Mouse (Mus musculus) small intestine, adult 2 months (tissue): ENCODE data around the gene Baz2b. TPM values are rescaled to one million over a fixed set of nuclear protein-coding genes. Genes with fewer than 3 reads are reported as not detected.

Experiments
- H3K27ac ChIP-seq: fragments of 200-500 bp; 2 replicates; pipeline ENCODE4 v1.5.1; 2012; ENCODE audit warnings: low read depth, low read length, control low read depth, inconsistent platforms; ENCODE audit not compliant: insufficient read depth
- H3K27me3 ChIP-seq: fragments of 200-500 bp; 2 replicates; pipeline ENCODE4 v1.6.1; 2012; ENCODE audit warnings: mild to moderate bottlenecking, moderate library complexity, low read length, inconsistent platforms; ENCODE audit not compliant: control insufficient read depth, insufficient read depth
- H3K36me3 ChIP-seq: fragments of 200-500 bp; 2 replicates; pipeline ENCODE4 v1.6.1; 2012; ENCODE audit warnings: mild to moderate bottlenecking, low read length, control low read depth, inconsistent platforms; ENCODE audit not compliant: control insufficient read depth, insufficient read depth
- H3K4me1 ChIP-seq: fragments of 200-500 bp; 2 replicates; pipeline ENCODE4 v1.6.1; 2012; ENCODE audit warnings: low read length, inconsistent platforms, mixed read lengths; ENCODE audit not compliant: control insufficient read depth, insufficient read depth, insufficient read length
- H3K4me3 ChIP-seq: fragments of 200-500 bp; 2 replicates; pipeline ENCODE4 v1.5.1; 2012; ENCODE audit warnings: low read depth, mild to moderate bottlenecking, control low read depth, inconsistent platforms, low read length, moderate library complexity
- CTCF ChIP-seq: fragments of 200-500 bp; IDR thresholded peaks from 2 replicates; pipeline ENCODE4 v1.5.1; 2012; ENCODE audit warnings: low read depth, mild to moderate bottlenecking, control low read depth, inconsistent platforms, low read length, moderate library complexity, mixed read lengths; ENCODE audit not compliant: insufficient replicate concordance, insufficient read length; ENCODE audit errors: extremely low read depth
- POLR2A ChIP-seq: fragments of 200-500 bp; IDR thresholded peaks from 2 replicates; pipeline ENCODE4 v1.6.1; 2012; ENCODE audit warnings: low read depth, mild to moderate bottlenecking, control low read depth, inconsistent platforms, low read length, moderate library complexity
- WGBS: fragments of 180-500 bp; shearing (Covaris S2); methylation state at CpG from one replicate; pipeline ENCODE4 v1.1.7; 2018; 5-methylcytosine and 5-hydroxymethylcytosine counted together
- polyA plus RNA-seq: library from polyadenylated mRNA; depleted of rRNA; stranded (reverse); fragments of >200 nt; gene quantifications from 2 replicates; pipeline ENCODE4 v1.2.3, GENCODE M21; 2012

Baz2b gene
- polyA plus RNA-seq, 1 experiment = 9.9 TPM

DNA sequence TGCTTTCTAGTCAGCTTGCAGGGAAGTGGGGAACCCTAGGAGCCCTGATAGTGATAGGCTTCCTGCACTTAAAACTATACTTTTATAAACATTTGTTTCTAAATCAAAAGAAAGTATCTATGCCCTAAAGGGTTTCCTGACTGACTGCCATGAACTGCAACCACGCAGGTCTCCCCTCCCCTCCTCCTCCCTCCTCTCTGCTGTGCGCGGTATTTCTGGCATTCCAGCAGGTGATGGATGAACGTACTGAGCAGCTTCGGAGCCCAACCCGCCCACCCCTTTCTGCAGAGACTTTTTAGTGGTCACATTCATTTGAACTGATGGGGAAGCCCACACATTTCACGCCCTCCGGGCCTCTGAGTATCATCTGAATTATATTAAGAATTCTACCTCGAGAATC is 273.3 kb downstream of the Baz2b start:
- WGBS = 75% methylated on average over 9 of the region's 9 CpGs
- Histone ChIP-seq H3K4me3 (no peak overlapping the region), H3K4me1 (no peaks in the 10 kb centered on the region), H3K27ac (no peak overlapping the region), H3K36me3 (peaks cover 41% of the 10 kb centered on the region), H3K27me3 (no peaks in the 10 kb centered on the region)
- TF ChIP-seq CTCF (no peak), POLR2A (no peak)

DNA sequence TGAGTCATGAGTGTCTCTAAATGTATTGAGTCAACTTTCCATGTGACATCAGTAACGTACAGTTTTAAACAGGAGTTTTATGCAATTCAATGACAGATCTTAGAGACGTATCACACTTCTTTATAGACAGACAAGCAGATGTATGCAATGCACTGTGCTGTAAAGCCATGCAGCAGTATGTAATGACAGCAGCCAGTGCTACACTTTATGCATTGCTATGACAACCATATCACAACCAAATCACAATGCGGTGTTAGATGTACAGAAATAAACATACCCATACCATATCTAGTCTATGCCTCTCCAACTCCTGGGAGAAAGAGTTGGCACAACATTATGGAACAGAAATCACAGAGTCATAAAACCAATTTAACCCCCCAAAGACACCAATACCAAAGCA is 276.5 kb downstream of the Baz2b start:
- WGBS = 90% methylated on average over 3 of the region's 3 CpGs
- H3K4me3 ChIP-seq = no peak overlapping the region

DNA sequence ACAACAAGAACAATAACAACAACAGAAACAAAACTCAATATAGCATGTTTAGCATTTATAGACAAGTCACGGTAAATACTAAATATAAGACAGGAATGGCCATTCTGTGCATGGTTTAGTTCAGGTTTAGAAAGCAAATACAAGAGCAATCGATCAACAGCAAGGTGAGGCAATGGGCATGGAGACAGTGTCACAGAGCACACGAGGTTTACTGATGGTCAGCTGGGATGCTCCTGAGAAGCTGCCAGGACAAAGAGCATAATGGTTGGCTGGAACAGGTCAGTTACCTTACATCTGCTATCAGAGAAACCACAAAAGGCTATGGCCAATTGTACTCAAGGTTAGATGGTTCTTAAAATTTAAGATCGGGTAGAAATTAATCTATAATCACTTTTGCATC is 277.4 kb downstream of the Baz2b start:
- H3K4me1 ChIP-seq = no peaks in the 10 kb centered on the region
- H3K36me3 ChIP-seq = peaks cover 28% of the 10 kb centered on the region
- no peak overlapping the region for H3K4me3 ChIP-seq
- TF ChIP-seq POLR2A = no peak
- no peak for TF ChIP-seq CTCF
- no peaks in the 10 kb centered on the region for H3K27me3 ChIP-seq
- 93% methylated on average over 4 of the region's 4 CpGs for WGBS
- no peak overlapping the region for H3K27ac ChIP-seq

More for the DNA sequence above, 276.5 kb downstream of the Baz2b start:
- Histone ChIP-seq H3K27me3 (no peaks in the 10 kb centered on the region), H3K27ac (no peak overlapping the region), H3K36me3 (peaks cover 29% of the 10 kb centered on the region), H3K4me1 (no peaks in the 10 kb centered on the region)
- TF ChIP-seq CTCF (no peak), POLR2A (no peak)

DNA sequence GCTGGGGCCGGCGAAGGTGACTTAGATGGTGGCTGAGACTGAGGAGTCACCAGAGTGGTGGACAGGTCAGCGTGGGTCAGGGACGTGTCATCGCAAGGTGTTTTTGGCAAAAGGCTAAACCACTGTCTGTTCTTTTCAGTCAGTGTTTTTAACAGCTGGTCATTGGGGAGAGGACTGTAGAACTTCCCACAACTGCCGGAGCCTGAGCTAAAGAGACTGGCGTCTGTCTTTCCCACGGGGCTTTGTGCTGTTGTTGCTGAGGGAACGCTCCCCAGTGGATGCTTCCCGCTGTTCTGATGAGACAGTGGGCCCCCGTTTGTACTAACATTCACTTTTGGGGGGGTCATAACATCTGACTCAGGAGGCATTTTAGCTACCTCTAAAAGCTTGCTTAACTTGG is 296.0 kb downstream of the Baz2b start:
- WGBS = 94% methylated on average over 11 of the region's 11 CpGs
- no peak overlapping the region for H3K4me3 ChIP-seq
- no peak for TF ChIP-seq POLR2A
- no peak for TF ChIP-seq CTCF
- H3K4me1 ChIP-seq = no peaks in the 10 kb centered on the region
- H3K27me3 ChIP-seq = no peaks in the 10 kb centered on the region
- no peak overlapping the region for H3K27ac ChIP-seq
- H3K36me3 ChIP-seq = peaks cover 61% of the 10 kb centered on the region

DNA sequence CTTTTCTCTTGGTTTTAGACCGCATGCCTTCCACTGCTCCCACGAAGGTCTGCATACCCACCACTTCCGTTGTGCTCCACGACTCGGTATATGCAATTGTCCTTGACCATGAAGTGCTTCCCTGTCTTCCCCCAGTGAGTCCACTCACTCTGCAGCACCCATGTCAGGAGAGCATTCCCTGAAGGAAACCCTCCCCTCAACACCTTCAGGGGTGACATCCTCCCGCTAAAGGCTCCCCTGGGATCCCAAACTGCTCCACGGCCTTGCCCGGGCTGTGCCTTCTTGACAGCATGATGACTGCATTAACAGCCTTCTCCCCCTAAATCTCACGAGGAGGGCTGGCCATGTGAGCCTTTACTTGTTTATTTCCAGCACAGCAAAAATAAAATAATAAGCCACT is 301.6 kb downstream of the Baz2b start:
- Histone ChIP-seq H3K27ac (no peak overlapping the region), H3K4me3 (no peak overlapping the region), H3K27me3 (no peaks in the 10 kb centered on the region), H3K4me1 (no peaks in the 10 kb centered on the region), H3K36me3 (peaks cover 52% of the 10 kb centered on the region)
- 90% methylated on average over 9 of the region's 9 CpGs for WGBS
- TF ChIP-seq POLR2A (no peak), CTCF (no peak)

DNA sequence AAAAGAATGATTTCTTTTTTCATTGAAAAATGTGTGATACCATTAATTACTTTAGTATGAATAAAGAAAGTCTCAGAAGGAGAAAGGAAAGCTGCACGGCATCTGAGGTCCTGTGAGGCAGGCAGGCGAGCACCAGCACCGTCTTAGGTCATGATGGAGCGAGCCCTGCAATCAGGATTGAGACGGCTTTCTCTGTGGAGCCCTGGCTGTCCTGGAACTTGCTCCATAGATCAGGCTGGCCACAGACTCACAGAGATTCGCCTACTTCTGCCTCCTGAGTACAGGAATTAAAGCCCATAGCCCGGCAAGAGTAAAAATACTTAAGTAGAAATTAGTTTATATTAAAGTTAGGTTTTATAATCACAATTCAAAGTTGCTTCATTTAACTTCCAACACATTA is 305.6 kb downstream of the Baz2b start:
- TF ChIP-seq POLR2A (no peak), CTCF (no peak)
- Histone ChIP-seq H3K27me3 (no peaks in the 10 kb centered on the region), H3K27ac (no peak overlapping the region), H3K4me1 (no peaks in the 10 kb centered on the region), H3K36me3 (peaks cover 51% of the 10 kb centered on the region), H3K4me3 (no peak overlapping the region)
- WGBS = 90% methylated on average over 7 of the region's 7 CpGs

DNA sequence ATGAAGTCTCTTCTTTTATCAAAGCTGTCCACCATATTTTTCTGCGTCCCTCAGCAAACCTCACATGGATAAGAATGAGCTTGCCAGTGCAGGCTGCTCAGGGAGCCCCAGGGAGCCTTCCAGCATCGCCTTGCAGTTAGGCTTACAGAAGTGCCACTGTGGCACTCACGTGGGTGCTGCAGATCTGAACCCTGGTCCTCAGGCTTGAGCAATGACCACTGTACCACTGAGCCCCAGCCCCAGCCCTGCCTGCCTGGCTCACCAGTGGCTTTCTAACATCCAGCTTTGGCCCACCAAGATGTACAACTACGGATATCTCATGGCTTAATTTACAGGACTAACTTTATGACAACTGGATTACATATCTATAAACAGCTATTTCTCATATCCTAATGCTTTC is 311.0 kb downstream of the Baz2b start:
- H3K4me3 ChIP-seq = no peak overlapping the region
- TF ChIP-seq CTCF (no peak), POLR2A (no peak)
- peaks cover 40% of the 10 kb centered on the region for H3K36me3 ChIP-seq
- H3K4me1 ChIP-seq = no peaks in the 10 kb centered on the region
- WGBS = 93% methylated on average over 4 of the region's 4 CpGs
- H3K27ac ChIP-seq = no peak overlapping the region
- H3K27me3 ChIP-seq = no peaks in the 10 kb centered on the region

DNA sequence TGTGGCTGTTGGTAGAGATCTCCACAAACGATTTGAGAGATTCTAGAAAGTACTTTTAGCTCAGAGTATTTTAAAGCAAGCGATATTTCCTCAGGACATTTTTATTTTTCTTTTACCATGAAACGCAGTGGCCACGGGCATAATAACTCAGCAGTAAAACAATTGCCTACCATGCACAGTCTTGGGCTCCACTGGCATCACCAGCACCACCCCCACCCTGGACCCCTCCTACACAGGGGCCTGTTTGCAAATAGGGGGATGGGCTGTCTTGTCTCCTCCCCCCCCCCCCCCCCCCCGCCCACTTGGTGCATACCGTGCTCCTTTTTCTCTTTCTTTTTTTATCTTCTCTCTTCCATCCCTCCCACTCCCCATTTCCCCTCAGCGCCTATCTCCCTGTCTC is 311.5 kb downstream of the Baz2b start:
- Histone ChIP-seq H3K27ac (no peak overlapping the region), H3K36me3 (peaks cover 36% of the 10 kb centered on the region), H3K27me3 (no peaks in the 10 kb centered on the region), H3K4me1 (no peaks in the 10 kb centered on the region), H3K4me3 (no peak overlapping the region)
- no peak for TF ChIP-seq POLR2A
- TF ChIP-seq CTCF = no peak
- WGBS = 82% methylated on average over 6 of the region's 7 CpGs
